Mouse (Mus musculus) CH12.LX (cell line): ENCODE results near the gene Zfp418. TPM values are rescaled to one million over a fixed set of nuclear protein-coding genes. Genes with fewer than 3 reads are reported as not detected.
"Not testable (repeated sequence)": the region's sequence is repeated elsewhere in the genome, so short reads cannot be mapped to it uniquely, and the experiment has no call there.

Experiments
- DNase-seq: peaks from one replicate; pipeline ENCODE4 v3.0.0-alpha.2; 2013; ENCODE audit errors: extremely low read depth
- H3K27ac ChIP-seq: 2 replicates; pipeline ENCODE4 v1.5.1; 2012; ENCODE audit warnings: low read depth, mild to moderate bottlenecking, control low read depth, moderate library complexity; ENCODE audit not compliant: insufficient read depth
- H3K27me3 ChIP-seq: replicated peaks from 2 replicates; pipeline ENCODE3; 2012; ENCODE audit warnings: inconsistent platforms
- H3K36me3 ChIP-seq, 2 experiments: replicated peaks in 1 of 2; 2 replicates each; pipeline versions ENCODE3 to v1.6.1; 2012; ENCODE audit warnings: inconsistent platforms in 1 of 2, low read length in 1 of 2, mild to moderate bottlenecking in 1 of 2, mixed read lengths in 1 of 2, moderate library complexity in 1 of 2; ENCODE audit not compliant: control insufficient read depth in 1 of 2, insufficient read depth in 1 of 2
- H3K4me1 ChIP-seq, 2 experiments: 2 replicates each; pipeline ENCODE4 v1.6.1; 2012; ENCODE audit warnings: inconsistent platforms in 1 of 2, moderate library complexity in 1 of 2; ENCODE audit not compliant: insufficient read depth in 2 of 2, control insufficient read depth in 1 of 2
- H3K4me2 ChIP-seq: 2 replicates; pipeline ENCODE4 v1.6.1; 2012; ENCODE audit warnings: low read depth, mild to moderate bottlenecking, control low read depth; ENCODE audit not compliant: poor library complexity, insufficient read depth, severe bottlenecking
- H3K4me3 ChIP-seq, 3 experiments: fragments of 150-350 bp in 1 of 3; sonication (generic) in 1 of 3; replicated peaks in 1 of 3; 2 replicates each; pipeline versions ENCODE3 to v1.5.1; 2011 to 2012; ENCODE audit warnings: low read depth in 2 of 3, low read length in 2 of 3, mild to moderate bottlenecking in 2 of 3, moderate library complexity in 2 of 3, control low read depth in 1 of 3, improper control_type of control experiment in 1 of 3, inconsistent platforms in 1 of 3, mixed read lengths in 1 of 3; ENCODE audit not compliant: poor library complexity in 1 of 3
- H3K79me2 ChIP-seq: replicated peaks from 2 replicates; pipeline ENCODE4 v1.6.1; 2012; ENCODE audit warnings: mild to moderate bottlenecking, moderate library complexity; ENCODE audit not compliant: control insufficient read depth, poor library complexity, insufficient read depth, severe bottlenecking; ENCODE audit errors: extremely low read depth
- H3K9ac ChIP-seq: 2 replicates; pipeline ENCODE4 v1.6.1; 2012; ENCODE audit warnings: low read depth, mild to moderate bottlenecking, control low read depth, moderate library complexity; ENCODE audit not compliant: insufficient read depth
- H3K9me3 ChIP-seq: replicated peaks from 2 replicates; pipeline ENCODE3; 2012; ENCODE audit warnings: low read length, inconsistent platforms, mixed read lengths
- ELF1 ChIP-seq: IDR thresholded peaks from 2 replicates; pipeline ENCODE4 v1.6.1; 2014; ENCODE audit warnings: low read depth, mild to moderate bottlenecking, inconsistent platforms, low read length, improper control_type of control experiment
- HCFC1 ChIP-seq: IDR thresholded peaks from 2 replicates; pipeline ENCODE4 v1.6.1; 2012; ENCODE audit warnings: low read depth, mild to moderate bottlenecking, inconsistent platforms, low read length, improper control_type of control experiment
- KAT2A ChIP-seq: IDR thresholded peaks from 2 replicates; pipeline ENCODE4 v1.6.1; 2012; ENCODE audit warnings: low read length, improper control_type of control experiment, inconsistent platforms; ENCODE audit not compliant: insufficient replicate concordance
- dilution Hi-C: fragments of 300-500 bp; cut with MboI; formaldehyde crosslinking; loops from 2 replicates; pipeline ENCODE4 v1.14.3; 2020; ENCODE audit warnings: low sequenced_read_pairs; ENCODE audit not compliant: extremely low pct_unique_long_range_greater_than_20kb, extremely low pct_ligation_motif_present
- in situ Hi-C: fragments of 300-500 bp; cut with MboI; formaldehyde crosslinking; loops from 3 replicates; pipeline ENCODE4 v1.14.3; 2019; ENCODE audit warnings: low sequenced_read_pairs, low pct_ligation_motif_present, low pct_unique_long_range_greater_than_20kb, mixed read lengths
- polyA plus RNA-seq: library from polyadenylated mRNA; unstranded; fragments of >175 nt; gene quantifications from 2 replicates; pipeline ENCODE4 v1.2.1, GENCODE M21; 2012; ENCODE audit warnings: low read depth; ENCODE audit not compliant: insufficient read length
- total RNA-seq, 2 experiments: library from RNA; depleted of rRNA; stranded (reverse); fragments of 300-350 nt in 1 of 2; fragments of >200 nt in 1 of 2; gene quantifications; 2 replicates each; pipeline ENCODE4 v1.2.3; 2012 to 2014

The Zfp418 gene
- total and polyA plus RNA-seq, 3 experiments = 1.2 to 1.8 (median 1.3) TPM

DNA sequence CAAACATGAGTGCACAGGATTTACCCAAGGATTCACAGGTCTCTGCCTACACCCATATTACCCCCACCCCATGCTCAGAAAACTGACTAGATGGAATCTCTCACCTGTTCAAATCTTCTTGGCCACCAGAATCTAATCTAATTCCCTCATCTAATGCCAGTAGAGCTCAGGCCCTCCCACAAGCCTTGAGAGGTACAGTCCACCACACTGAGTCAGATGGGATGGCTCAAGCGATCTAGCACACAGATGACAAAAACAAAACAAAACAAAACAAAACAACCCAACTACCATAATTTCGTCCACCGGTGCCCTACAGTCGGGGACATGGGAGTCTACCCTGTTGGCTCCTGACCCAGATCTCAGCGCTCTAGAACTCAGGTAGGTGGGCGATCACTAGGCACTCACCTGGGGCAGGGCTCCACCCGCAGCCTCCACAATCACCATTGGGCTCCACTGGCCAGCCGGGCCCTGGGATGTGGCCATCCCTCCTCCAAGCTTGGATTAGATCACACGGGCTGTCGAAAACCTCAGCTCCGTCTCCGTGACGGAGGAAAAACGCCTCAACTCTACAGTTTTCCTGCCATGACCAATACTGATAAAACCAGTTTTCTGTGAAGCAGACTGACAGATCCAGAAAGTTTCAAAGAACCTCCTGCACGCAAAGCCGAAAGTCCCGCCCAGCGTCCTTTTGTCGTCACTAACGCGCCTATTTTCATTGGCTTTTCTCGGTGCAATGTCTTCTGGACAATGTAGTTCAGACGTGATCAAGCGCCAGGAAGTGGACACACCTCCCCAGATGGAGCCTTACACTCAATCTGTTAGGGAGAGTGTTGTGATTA lies 38.4 kb downstream of the Zfp418 start, which contains the start of gene Zfp772:
Gene Zfp772 (minus strand): TSS at position 686 of the 839 bp plus-strand sequence.
- H3K4me2 ChIP-seq = peak within 1 kb of the TSS; percentile 88; the same call in 1 of the 2 replicates
- H3K36me3 ChIP-seq, dilution Hi-C loops, H3K79me2 ChIP-seq, H3K27me3 ChIP-seq, H3K4me1 ChIP-seq, H3K9me3 ChIP-seq, H3K27ac ChIP-seq: not testable (repeated sequence)
- DNase-seq = peak; percentile 49
- in situ Hi-C loops = loop anchor here (10.0 kb wide), 1 partner anchor 85 kb away; no protein-coding TSS in a partner anchor
- H3K4me3 ChIP-seq = peak within 1 kb of the TSS; percentile 23 to 59 (median 54)
- TF ChIP-seq ELF1 = peak; percentile 51; the same call in 1 of the 2 replicates
- peak; percentile 27; the same call in 1 of the 2 replicates for TF ChIP-seq KAT2A
- TF ChIP-seq HCFC1 = peak; percentile 74
- peak within 1 kb of the TSS; percentile 33; the same call in 1 of the 2 replicates for H3K9ac ChIP-seq

Other genes starting within 250 kb of the Zfp418 start
- gene Aurkc, start 176.0 kb upstream of the Zfp418 start, total RNA-seq (2012; rRNA removed) = not detected in 2 replicates
- 0.21 TPM in 1 of 2 replicates, not detected in the other for gene Aurkc, start 176.0 kb upstream of the Zfp418 start, total RNA-seq (2014; rRNA removed)
- gene Aurkc, start 176.0 kb upstream of the Zfp418 start, polyA plus RNA-seq = 0.50 TPM in 1 of 2 replicates, not detected in the other
- 18.1 and 19.7 TPM in 2 replicates for gene Zfp954, start 49.8 kb upstream of the Zfp418 start, total RNA-seq (2012; rRNA removed)
- gene Zfp954, start 49.8 kb upstream of the Zfp418 start, total RNA-seq (2014; rRNA removed) = 18.6 and 19.4 TPM in 2 replicates
- gene Zfp954, start 49.8 kb upstream of the Zfp418 start, polyA plus RNA-seq = 7.5 and 7.6 TPM in 2 replicates
- 3.4 and 5.1 TPM in 2 replicates for gene Zfp773, start 34.6 kb upstream of the Zfp418 start, total RNA-seq (2012; rRNA removed)
- gene Zfp773, start 34.6 kb upstream of the Zfp418 start, total RNA-seq (2014; rRNA removed) = 4.3 and 4.4 TPM in 2 replicates
- gene Zfp773, start 34.6 kb upstream of the Zfp418 start, polyA plus RNA-seq = 6.4 and 7.0 TPM in 2 replicates
- gene Zfp772, start 38.7 kb downstream of the Zfp418 start, total RNA-seq (2012; rRNA removed) = 2.5 and 2.8 TPM in 2 replicates
- 3.4 and 3.5 TPM in 2 replicates for gene Zfp772, start 38.7 kb downstream of the Zfp418 start, total RNA-seq (2014; rRNA removed)
- gene Zfp772, start 38.7 kb downstream of the Zfp418 start, polyA plus RNA-seq = 1.6 and 1.7 TPM in 2 replicates
- gene Vmn2r29, start 76.0 kb downstream of the Zfp418 start, total RNA-seq (2012; rRNA removed) = not detected in 2 replicates
- gene Vmn2r29, start 76.0 kb downstream of the Zfp418 start, total RNA-seq (2014; rRNA removed) = not detected in 2 replicates
- gene Vmn2r29, start 76.0 kb downstream of the Zfp418 start, polyA plus RNA-seq = not detected in 2 replicates
- 0.08 and 0.34 TPM in 2 replicates for gene Gm45844, start 107.0 kb downstream of the Zfp418 start, total RNA-seq (2012; rRNA removed)
- not detected in 2 replicates for gene Gm45844, start 107.0 kb downstream of the Zfp418 start, total RNA-seq (2014; rRNA removed)
- not detected in 2 replicates for gene Gm45844, start 107.0 kb downstream of the Zfp418 start, polyA plus RNA-seq
- 12.1 and 13.2 TPM in 2 replicates for gene Clcn4, start 129.5 kb downstream of the Zfp418 start, total RNA-seq (2012; rRNA removed)
- gene Clcn4, start 129.5 kb downstream of the Zfp418 start, total RNA-seq (2014; rRNA removed) = 14.4 and 14.5 TPM in 2 replicates
- gene Clcn4, start 129.5 kb downstream of the Zfp418 start, polyA plus RNA-seq = 10.6 and 10.7 TPM in 2 replicates
- gene Vmn2r30, start 166.3 kb downstream of the Zfp418 start, total RNA-seq (2012; rRNA removed) = not detected in 2 replicates
- gene Vmn2r30, start 166.3 kb downstream of the Zfp418 start, total RNA-seq (2014; rRNA removed) = 0.03 TPM in 1 of 2 replicates, not detected in the other
- gene Vmn2r30, start 166.3 kb downstream of the Zfp418 start, polyA plus RNA-seq = not detected in 2 replicates
- gene Gm45783, start 203.2 kb downstream of the Zfp418 start, total RNA-seq (2012; rRNA removed) = not detected in 2 replicates
- gene Gm45783, start 203.2 kb downstream of the Zfp418 start, total RNA-seq (2014; rRNA removed) = not detected in 2 replicates
- not detected in 2 replicates for gene Gm45783, start 203.2 kb downstream of the Zfp418 start, polyA plus RNA-seq
- not detected in 2 replicates for gene Vmn2r31, start 228.4 kb downstream of the Zfp418 start, total RNA-seq (2012; rRNA removed)
- not detected in 2 replicates for gene Vmn2r31, start 228.4 kb downstream of the Zfp418 start, total RNA-seq (2014; rRNA removed)
- not detected in 2 replicates for gene Vmn2r31, start 228.4 kb downstream of the Zfp418 start, polyA plus RNA-seq